Mouse (Mus musculus) liver, postnatal 0 days (tissue): ENCODE results near the gene Atp6v1g2.

ENCODE experiments used
- CTCF ChIP-seq: sonication (generic); IDR thresholded peaks from 2 replicates; pipeline ENCODE4 v1.5.1; 2016; ENCODE audit warnings: antibody characterized with exemption, low read depth
- EP300 ChIP-seq: IDR thresholded peaks from 2 replicates; pipeline ENCODE4 v1.6.1; 2016; ENCODE audit warnings: antibody characterized with exemption, low read depth, mild to moderate bottlenecking

DNA sequence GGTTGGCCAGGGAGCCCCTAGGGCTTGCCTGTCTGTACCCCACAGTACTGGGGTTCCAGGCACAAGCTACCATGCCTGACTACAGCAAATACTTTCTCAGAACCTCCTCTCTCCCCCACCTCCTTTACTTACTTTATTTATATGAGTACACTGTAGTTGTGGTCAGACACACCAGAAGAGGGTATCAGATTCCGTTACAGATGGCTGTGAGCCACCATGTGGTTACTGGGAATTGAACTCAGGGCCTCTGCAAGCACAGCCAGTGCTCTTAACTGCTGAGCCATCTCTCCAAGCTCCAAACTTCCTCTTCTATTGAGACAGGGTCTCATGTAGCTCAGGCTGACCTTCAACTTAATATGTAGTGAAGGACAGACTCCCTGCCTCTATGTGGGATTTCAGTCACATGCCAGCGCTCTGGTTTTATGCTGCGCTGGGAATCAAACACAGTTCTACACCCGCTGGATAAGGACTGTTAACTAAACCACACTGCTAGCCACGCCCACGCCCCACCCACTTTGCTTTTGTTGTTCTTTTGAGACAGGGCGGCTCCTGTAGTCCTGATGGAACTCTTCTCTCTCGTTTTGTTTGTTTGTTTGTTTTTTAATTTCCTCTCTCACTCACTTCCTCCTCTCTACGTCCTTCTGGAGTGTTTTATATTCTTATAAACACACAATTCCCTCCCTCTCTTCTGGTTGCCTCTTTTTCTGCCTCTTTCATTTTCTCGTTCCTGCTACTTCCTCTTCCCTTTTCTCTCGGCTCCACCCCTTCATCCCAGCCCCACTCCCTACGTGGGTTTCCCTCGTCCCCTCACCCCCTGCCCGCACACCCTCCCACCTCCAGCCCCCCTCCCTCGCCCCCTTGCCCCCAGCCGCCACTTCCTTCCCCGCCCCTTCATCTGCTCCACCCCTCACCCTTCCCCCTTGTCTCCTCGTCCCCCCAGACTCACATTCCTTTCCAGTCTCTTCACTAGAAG, 47.5 kb upstream of the Atp6v1g2 start:
- TF ChIP-seq CTCF (no peak), EP300 (no peak)
